Mouse (Mus musculus): ENCODE measurements at regions not wholly inside any gene's neighbourhood (a gene's known extent, or its start where the extent isn't known, plus 50 kb on each side); places are given as distances from the start of the nearest gene placed in this dataset.

DNA sequence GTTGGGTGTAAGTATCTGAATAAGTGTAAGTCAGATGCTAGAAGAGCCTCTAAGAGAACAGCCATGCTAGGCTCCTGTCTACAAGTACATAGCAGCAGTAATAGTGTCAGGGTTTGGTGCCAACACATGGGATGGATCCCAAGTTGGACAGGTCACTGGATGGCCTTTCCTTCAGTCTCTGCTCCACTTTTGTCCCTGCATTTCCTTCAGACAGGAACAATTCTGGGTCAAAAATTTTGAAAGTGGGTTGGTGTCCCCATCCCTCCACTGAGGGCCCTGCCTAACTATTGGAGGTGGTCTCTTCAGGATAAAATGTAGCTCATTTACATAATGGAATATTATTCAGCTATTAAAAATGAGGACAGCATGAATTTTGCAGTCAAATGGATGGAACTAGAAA is 122.7 kb upstream of the Sox2 start:
- intact Hi-C loops (cut with DNase I), result no loop called here
- no peak for DNase-seq (ENCODE audit: low spot score)

DNA sequence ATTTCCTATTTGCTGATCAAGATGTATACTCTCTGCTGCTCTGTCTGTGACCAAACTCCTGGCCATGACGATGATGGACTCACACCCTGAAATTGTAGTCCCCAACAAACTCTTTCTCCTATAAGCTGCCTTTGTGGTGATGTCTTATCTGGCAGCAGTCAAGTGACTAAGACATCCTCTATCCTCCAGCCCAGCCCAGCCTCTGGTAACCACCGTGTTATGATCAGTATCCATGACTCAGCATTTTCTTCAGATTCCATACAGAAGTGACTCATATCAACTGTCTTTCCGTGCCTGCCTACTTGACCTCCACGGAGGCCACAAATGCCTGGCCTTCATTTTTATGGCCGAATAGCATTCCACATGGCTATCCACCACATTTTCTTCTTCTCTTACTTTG is 124.5 kb upstream of the Sox2 start:
- intact Hi-C loops (cut with DNase I), result no loop called here
- no peak for DNase-seq (ENCODE audit: low spot score)

DNA sequence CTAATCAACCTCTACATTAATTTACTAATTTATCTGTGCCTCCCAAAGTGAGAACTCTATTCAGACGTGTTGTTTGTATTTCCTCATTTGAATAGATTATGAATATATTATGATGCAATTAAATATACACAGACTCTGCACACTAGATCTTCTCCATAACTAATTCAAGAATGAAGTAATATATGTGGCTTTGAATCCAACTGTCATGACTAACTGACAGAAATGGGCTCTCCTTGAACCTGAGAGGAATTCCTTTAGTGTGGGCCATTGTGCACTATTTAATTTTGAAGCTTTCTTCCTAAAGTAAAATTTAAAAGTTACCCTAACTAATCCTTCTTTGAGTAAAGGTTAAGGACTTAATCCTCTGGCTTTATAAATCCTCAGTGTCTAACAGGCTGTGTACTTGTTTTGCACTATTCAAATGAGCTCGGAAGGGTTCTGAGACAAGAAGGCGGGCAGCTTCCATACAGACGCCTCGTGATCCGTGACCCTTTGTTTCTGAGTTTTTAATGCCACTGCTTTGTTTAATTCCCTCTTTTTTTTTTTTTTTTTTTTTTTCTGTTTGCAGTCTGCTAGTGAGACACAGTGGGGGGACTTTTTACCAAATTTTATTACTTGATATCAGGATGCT is 128.0 kb upstream of the Sox2 start:
- DNase-seq (ENCODE audit: low spot score), result no peak
- intact Hi-C loops (cut with DNase I), result no loop called here

DNA sequence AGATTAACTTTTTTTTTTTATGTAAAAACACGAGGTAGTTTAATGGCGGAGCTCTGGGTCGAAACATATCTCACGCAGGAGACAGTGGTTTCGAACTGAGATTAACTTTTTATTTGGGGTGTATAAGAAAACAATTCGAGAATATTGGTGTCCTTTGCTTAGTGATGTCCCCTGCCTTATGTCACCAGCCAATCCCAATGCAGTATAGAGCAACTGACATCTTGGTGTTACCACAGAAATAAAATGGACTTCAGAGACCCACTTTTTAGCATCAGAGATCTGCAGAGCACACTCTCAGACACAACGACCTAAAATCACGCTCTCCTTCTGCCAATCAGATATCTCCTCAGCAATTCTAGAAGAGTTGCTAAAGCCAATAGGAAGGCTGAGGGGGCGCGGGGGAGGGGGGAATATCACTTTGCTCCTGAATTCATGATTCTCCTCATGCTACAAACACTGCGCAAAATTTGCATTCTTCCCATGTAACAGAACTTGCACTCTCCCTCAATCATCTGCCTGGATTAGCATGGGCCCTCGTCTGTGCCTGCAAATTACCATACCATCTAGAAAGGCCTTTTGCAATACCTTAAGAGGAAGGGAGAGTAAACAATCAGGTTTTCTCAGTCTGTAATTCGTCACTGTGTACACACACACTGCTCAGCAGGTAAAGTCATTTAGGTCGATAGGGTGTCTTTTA is 128.7 kb upstream of the Sox2 start:
- intact Hi-C loops (cut with DNase I), result no loop called here
- DNase-seq (ENCODE audit: low spot score), result no peak

DNA sequence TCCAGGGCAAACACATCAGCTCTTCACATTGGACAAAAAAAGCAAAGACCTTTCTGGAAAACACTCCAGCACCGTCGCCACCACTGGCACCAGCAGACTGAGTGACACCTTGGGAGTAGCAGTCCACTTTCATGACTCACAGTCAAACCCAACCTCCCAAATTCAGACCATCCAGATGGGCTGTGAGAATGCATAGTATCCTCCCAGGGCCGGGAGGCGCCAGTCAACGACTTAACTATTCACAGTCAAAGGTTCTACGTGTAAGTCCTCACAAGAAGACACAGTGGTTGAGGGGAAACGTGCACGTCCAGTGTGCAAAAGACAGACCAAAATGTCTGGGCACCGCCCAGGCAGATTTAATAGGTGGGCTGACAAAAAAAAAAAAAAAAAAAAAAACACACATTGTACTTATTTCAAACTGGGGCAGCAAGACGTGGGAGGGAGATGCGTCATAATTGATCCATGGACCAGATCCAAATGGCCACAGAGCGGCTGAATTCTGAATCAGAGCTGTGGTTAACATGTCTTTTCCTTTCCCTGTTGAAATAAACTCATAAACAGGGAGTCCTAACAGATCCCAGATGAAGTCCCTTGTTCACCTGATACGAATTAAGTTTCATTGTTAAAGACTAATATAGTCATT is 137.6 kb upstream of the Sox2 start:
- DNase-seq (ENCODE audit: low spot score), result no peak
- intact Hi-C loops (cut with DNase I), result no loop called here

DNA sequence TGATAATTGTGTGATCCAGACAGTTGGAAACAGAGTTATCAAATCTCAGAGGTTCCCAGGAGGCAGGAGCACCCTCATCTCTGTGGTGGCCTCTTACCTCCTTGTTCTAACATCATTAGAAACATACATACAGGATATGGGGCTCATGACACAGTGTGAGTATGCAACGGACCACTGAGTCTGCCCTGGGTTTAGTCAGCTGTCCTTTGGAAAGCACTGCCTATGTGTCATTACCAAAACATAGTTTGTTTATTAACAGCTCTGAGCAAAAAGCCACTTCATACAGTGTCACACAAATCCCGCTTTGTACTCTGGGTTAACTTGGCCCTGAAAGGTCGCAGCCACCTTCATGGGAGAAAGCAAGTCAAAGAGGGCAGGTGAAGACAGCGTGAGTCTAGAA is 139.5 kb upstream of the Sox2 start:
- no peak for DNase-seq (ENCODE audit: low spot score)
- intact Hi-C loops (cut with DNase I), result no loop called here

DNA sequence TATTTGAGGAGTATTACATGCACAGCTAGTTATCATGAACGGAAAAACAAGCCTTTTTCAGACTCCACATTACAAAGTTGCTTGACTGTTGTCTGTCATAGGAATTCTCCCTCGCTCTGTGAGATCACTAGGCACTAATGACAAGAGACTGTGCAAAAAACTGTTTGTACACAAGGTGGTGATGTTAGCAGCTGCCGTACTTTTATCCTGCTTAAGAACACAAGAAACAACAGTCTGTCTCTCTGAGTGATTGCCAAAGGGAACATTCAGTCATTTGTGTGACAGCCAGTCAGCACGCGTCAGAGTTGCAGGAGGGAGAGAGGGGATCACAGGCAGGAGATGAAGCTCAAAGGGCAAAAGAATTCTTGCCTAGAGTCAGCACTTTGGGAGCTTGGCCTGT is 141.0 kb upstream of the Sox2 start:
- intact Hi-C loops (cut with DNase I), result no loop called here
- DNase-seq (ENCODE audit: low spot score), result no peak

DNA sequence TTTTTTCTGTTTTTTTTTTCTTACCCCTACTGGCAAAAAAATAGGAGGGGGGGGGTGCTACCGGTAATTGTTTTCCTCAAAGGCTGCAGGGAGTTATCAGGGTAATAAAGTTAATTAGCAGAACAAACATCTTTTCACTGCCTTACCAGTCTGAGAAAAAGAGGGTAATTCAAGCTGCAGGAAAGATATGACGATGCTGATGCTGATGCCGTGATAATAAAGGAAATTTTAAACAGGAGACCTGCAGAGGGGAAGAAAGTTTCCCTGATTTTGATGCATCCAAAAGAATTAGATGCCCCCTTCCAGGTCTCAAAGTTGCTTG is 145.7 kb upstream of the Sox2 start:
- intact Hi-C loops (cut with DNase I), result no loop called here
- no peak for DNase-seq (ENCODE audit: low spot score)

DNA sequence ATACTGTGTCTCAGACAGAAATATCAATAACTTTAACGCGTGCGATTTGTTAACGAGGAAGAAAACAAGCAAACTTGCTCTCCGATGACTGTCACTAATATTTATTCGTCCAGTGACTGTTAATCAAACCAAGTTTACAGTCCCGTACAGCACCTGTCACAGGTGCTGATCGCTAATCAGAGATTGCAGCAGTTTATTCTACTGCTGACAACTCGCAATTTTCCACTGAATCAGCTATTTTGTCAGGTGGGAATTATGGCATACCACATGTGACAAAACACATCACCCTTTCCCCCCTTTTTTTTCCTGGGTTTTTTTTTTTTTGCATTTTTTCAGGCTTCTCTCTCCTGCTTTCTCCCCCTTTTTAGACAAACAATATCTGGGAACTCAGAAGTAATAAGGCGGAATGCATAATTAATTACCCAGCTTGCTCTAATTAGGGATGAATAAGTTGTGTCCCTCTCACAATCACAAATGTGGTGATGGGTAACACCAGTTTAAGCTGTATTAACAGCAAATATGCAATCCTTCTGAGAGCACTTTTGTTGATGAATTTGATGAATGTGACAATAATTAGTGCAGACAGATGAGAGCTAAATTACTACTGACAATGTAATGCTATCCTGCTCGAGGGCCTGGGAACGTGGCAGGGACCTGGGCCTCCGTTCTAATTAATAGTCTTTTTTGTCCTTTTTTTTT is 146.2 kb upstream of the Sox2 start:
- intact Hi-C loops (cut with DNase I), result no loop called here
- no peak for DNase-seq (ENCODE audit: low spot score)

DNA sequence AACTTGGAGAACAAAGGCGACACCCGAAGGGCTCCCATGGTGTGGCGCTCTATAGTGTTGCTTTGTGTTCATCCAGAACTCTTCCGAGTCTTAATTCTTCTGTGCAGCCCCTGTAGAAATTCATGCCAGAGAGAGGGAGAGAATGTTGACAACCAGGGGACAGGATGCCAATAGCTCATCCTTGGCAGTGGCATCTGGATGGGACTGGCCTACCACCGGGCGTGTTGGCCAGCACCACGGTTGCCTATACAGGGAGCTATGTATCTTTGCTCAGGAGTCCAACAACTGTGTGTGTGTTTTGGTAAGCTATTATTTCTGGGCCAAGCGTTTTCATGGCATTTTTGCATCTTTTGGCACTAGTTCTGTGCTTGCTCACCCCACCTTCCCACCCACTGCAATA is 153.4 kb upstream of the Sox2 start:
- intact Hi-C loops (cut with DNase I), result no loop called here
- no peak for DNase-seq (ENCODE audit: low spot score)

DNA sequence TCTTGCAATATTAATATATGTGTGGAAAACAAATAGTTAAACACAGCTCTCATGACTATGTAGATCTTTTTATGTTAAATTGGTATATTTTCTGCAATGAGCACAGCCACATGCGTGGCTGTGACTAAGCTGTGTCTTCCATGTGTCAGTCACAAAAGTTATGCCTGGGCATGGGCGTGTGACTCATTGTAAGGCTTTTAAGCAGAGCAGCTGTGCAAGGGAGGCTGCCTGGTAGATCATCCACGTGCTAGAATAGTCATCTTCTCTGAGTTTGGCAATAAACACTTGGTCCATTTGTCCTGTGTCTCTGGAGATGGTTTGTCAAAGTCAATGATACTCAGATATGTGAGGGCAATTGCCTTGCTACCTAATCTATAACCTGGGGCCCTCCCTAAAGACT is 154.6 kb upstream of the Sox2 start:
- no peak for DNase-seq (ENCODE audit: low spot score)
- intact Hi-C loops (cut with DNase I), result no loop called here

DNA sequence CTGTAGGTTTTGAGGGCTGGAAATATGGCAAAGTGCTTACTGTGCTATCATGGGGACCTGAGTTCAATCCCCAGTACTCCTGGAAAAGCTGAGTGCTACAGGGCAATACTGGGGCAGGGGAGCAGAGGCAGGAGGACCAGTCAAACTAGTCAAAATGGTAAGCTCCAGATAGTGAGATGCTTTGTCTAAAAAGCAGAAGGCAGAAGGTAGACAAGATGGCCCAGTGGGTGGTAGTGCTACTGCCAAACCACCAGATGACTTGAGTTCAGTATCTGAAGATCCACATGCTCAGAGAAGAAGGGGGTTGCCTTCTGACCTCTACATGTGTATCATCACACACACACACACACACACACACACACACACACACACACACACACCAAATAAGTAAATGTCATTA is 156.3 kb upstream of the Sox2 start:
- intact Hi-C loops (cut with DNase I), result no loop called here
- DNase-seq (ENCODE audit: low spot score), result no peak

DNA sequence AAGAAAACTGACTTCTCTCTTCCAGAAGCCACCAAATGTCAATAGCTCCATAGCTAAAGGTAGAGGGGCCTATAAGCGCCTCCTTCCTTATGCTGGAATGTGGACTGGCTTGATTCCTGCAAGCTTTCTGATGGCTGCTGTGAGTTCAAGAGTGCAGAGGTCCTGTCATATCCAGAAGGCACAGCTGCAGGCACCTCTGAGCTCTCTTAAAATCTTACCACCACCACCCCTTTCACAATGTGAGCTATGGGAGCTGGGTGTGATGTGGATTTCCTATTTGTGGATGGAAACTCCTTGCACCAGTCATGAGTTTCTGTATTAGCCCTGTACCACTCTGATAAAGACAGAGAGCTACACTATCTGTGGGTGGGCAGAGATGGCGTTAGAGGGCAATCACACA is 161.2 kb upstream of the Sox2 start:
- intact Hi-C loops (cut with DNase I), result no loop called here
- no peak for DNase-seq (ENCODE audit: low spot score)

DNA sequence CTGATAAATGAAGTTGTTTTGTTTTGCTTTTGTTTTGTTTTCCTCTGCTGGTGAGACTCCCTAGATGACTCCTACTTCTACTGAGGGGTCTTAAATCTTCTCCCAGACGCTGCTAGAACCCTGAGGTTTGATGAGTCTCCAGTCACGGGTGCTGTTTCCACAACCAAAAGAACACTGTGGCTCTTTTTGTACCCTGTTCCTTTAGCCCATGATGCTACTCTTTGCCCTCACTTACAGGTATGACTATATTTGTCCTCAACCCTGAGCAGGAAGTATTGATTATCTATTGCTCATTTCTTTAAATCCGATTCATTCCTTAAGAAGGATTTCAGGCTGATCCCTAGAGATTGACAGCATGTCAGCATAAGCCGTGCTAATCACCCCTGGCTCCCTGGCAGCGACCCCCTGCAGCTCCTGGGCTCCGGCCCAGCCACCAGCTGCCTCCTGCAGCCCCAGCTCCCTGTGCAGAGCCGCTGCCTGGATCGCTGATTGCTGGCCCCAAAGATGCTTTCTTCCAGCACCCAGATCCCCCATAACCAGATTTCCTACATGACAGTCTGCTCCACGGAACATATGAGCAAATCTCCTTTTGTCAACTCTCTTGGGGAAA is 163.7 kb upstream of the Sox2 start:
- intact Hi-C loops (cut with DNase I), result no loop called here
- no peak for DNase-seq (ENCODE audit: low spot score)

DNA sequence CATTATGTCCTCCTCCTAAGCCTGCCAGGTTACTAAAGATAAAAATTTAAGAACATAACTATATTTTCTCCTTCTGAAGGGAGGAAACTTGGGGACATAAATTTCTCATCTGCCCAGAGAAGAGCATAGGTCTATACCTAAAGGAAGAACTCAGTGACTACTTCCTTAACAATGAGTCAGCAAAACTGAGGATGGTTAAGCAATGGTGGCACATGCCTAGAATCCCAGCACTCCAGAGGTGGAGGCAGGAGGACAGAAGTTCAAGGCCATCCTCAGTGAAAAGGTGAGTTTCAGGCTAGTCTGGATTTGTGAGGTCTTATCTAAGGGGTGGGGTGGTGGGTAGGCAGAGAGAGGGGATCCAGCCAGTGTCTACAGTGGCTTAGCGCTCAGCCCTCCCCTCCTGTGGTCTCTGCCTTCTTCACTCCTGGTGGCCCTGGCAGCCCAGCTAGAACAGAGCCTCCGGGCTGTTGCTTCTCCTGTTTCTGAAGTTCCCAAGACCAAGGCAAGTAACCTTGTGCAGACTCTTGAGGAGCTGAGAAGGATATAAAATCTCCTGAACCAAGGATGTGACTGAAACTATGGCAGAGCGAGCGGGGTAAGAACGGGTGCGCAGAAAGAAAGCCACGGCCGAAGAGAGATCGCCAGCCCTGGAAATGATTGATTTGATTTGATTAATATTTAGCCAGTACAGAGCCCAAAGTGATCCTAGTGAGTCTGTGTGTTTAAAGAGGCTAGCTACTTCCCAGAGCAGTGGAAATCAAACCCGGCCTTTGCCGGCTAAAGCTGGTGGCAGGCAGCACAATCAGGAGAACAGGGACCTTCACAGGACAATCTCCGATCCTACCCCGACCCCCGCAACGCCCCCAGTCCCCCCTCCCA is 164.6 kb upstream of the Sox2 start:
- intact Hi-C loops (cut with DNase I), result no loop called here
- no peak for DNase-seq (ENCODE audit: low spot score)

DNA sequence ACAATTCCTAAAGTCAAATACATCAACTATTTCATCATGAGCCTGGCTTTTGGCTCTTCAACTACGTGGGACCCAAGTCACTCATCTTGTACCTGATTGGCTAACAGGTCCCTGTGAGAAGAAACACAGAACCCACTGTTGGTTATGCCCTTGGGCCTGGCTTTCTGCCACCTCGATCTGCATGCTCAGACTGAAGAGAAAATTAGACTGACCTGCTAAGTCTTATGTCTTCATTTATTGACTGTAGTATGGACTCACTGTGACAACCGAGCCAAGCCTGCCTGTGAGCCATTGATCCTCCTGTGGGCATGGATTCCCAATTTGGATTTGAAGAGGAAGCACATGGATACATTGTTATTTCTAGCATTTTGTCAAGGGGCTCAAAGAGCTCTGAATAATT is 166.3 kb upstream of the Sox2 start:
- intact Hi-C loops (cut with DNase I), result no loop called here
- DNase-seq (ENCODE audit: low spot score), result no peak

DNA sequence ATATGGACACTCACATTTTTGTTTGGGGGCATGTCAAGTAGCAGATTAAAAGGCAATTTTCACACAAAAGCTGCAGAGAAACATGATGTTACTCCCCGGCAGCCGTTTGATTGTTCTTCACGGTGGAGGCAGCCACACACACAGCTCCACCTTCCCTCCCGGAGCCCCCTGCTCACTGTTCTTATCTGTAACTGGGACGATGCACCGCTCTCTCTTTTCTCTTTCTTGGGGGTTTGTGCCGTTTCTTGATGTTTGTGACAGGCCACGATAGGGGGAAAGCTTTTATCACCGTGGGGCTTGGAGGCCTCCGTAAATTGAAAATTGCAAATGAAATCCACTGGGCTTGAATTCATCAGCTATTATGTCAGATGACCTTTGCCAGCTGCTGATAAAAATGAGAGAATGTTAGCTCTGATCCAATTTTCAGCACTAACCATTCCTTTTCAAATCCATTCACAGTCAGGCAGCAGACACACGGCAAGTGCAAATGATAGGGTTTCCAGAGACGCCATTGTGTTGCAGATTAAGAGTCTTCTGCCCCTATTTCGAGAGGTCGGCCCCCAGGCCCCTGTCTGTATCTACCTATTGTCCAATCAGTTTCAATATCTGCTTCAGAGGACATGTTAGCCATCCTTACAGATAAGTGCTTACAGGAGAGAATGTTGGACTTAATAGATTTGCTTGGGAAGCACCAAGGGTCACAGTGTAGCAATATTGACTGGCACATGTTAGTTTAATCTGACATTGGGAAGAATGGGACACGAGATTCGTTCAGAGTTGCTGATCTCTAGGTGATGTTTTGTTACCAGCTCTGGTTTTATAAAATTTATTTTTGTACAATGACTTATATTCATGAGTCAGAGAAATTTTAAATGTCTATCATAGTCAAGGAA is 168.1 kb upstream of the Sox2 start:
- intact Hi-C loops (cut with DNase I), result no loop called here
- no peak for DNase-seq (ENCODE audit: low spot score)

DNA sequence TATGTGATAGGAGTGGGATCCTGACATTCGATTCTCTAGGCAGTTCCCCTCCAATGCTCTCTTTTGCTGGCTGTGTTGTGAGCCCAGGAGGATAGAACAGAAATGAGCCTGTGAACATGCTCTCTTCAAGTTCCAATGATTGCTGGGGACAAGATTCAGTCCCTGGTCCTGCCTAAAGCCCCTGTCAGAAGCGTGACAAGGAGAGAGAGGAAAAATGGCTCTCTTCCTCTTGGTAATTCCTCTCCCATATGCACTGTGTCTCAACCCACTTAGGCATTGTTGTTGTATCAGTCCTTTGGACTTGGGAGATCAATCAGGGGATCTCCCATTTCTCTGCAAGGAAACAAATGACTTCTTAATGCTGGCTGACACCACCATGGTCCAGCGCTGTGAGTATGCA is 168.9 kb upstream of the Sox2 start:
- intact Hi-C loops (cut with DNase I), result no loop called here
- no peak for DNase-seq (ENCODE audit: low spot score)

DNA sequence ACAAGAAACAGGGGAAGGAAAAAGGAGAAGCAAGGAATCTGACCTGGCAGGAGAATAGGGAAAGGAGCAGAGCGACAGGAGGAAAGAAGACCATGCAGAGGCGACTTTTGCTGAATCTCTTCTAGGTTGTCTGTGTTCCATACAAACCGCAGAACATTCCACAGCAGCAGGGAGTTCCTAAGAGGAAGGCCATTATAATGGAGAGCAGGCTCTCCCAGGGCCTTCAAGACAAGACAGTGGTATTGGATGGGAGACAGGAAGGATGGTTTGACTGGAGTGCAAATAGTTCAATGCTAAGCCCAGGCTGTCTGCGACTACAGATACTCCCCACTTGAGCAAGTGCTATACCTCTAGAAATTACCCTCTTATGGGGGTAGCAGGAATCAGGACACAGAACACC is 176.1 kb upstream of the Sox2 start:
- DNase-seq (ENCODE audit: low spot score), result no peak
- intact Hi-C loops (cut with DNase I), result no loop called here
